Mouse (Mus musculus) spleen, adult 2 months (tissue): ENCODE measurements around the gene Hils1. TPM values are rescaled to one million over a fixed set of nuclear protein-coding genes. Genes with fewer than 3 reads are reported as not detected.

Experiments used
- DNase-seq, 2 experiments: peaks; one replicate each; pipeline versions ENCODE4 v3.0.0 to v3.0.0-alpha.2; 2012 to 2021; ENCODE audit warnings: low spot score in 2 of 2, low read depth in 1 of 2
- H3K27ac ChIP-seq: fragments of 200-500 bp; 2 replicates; pipeline ENCODE4 v1.5.1; 2012; ENCODE audit warnings: low read length, inconsistent platforms; ENCODE audit not compliant: insufficient read depth
- H3K27me3 ChIP-seq: fragments of 200-500 bp; 2 replicates; pipeline ENCODE4 v1.6.1; 2012; ENCODE audit warnings: mild to moderate bottlenecking, moderate library complexity, low read length, inconsistent platforms; ENCODE audit not compliant: control insufficient read depth, insufficient read depth
- H3K36me3 ChIP-seq: fragments of 200-500 bp; 2 replicates; pipeline ENCODE4 v1.6.1; 2012; ENCODE audit warnings: mild to moderate bottlenecking, low read length, inconsistent platforms; ENCODE audit not compliant: control insufficient read depth, insufficient read depth
- H3K4me1 ChIP-seq: fragments of 200-500 bp; 2 replicates; pipeline ENCODE4 v1.6.1; 2011; ENCODE audit warnings: inconsistent platforms; ENCODE audit not compliant: control insufficient read depth, insufficient read depth, insufficient read length
- H3K4me3 ChIP-seq: fragments of 200-500 bp; 2 replicates; pipeline ENCODE4 v1.5.1; 2011; ENCODE audit warnings: mild to moderate bottlenecking, inconsistent platforms; ENCODE audit not compliant: insufficient read depth, insufficient read length; ENCODE audit errors: extremely low read depth
- CTCF ChIP-seq: fragments of 200-500 bp; IDR thresholded peaks from 2 replicates; pipeline ENCODE4 v1.5.1; 2011; ENCODE audit warnings: mild to moderate bottlenecking, inconsistent platforms; ENCODE audit not compliant: insufficient read depth, insufficient read length, insufficient replicate concordance; ENCODE audit errors: extremely low read depth
- POLR2A ChIP-seq: fragments of 200-500 bp; IDR thresholded peaks from 2 replicates; pipeline ENCODE4 v1.6.1; 2011; ENCODE audit warnings: low read depth, low read length, inconsistent platforms
- WGBS: fragments of 180-500 bp; shearing (Covaris S2); methylation state at CpG from one replicate; pipeline ENCODE4 v1.1.7; 2018; 5-methylcytosine and 5-hydroxymethylcytosine counted together
- polyA plus RNA-seq: library from polyadenylated mRNA; depleted of rRNA; stranded (reverse); fragments of >200 nt; gene quantifications from 2 replicates; pipeline ENCODE4 v1.2.3, GENCODE M21; 2012

Gene Hils1
- polyA plus RNA-seq, 1 experiment, result not detected

- no peaks in the 10 kb centered on the region for H3K36me3 ChIP-seq
- TF ChIP-seq CTCF, result no peak
- no peak for TF ChIP-seq POLR2A
- no peak overlapping the region; the same call in 1 of the 2 replicates for H3K4me3 ChIP-seq
- 4% methylated on average over 15 of the region's 15 CpGs for WGBS
- no peaks in the 10 kb centered on the region; the same call in 1 of the 2 replicates for H3K4me1 ChIP-seq
- DNase-seq, result no peak
- peaks cover 2% of the 10 kb centered on the region for H3K27me3 ChIP-seq
- H3K27ac ChIP-seq, result no peak overlapping the region
These were observed 29.6 kb upstream of the Hils1 start for GRCm38 (mm10) chr11:94937787-94938186.

- no peak for DNase-seq
- Histone ChIP-seq H3K27me3 (peaks cover 2% of the 10 kb centered on the region), H3K4me1 (no peaks in the 10 kb centered on the region; the same call in 1 of the 2 replicates), H3K4me3 (no peak overlapping the region), H3K27ac (no peak overlapping the region), H3K36me3 (no peaks in the 10 kb centered on the region)
- TF ChIP-seq POLR2A (no peak), CTCF (no peak)
- 31% methylated on average over 9 of the region's 9 CpGs for WGBS
These were observed 29.1 kb upstream of the Hils1 start for GRCm38 (mm10) chr11:94938296-94938695.

- peak; percentile 12 to 51 for DNase-seq
- no peaks in the 10 kb centered on the region for H3K36me3 ChIP-seq
- H3K4me3 ChIP-seq, result no peak overlapping the region
- 19% methylated on average over 4 of the region's 4 CpGs for WGBS
- no peak overlapping the region for H3K27ac ChIP-seq
- peaks cover 2% of the 10 kb centered on the region for H3K27me3 ChIP-seq
- H3K4me1 ChIP-seq, result no peaks in the 10 kb centered on the region; the same call in 1 of the 2 replicates
- TF ChIP-seq CTCF (peak; percentile 82; the same call in 1 of the 2 replicates), POLR2A (no peak)
These were observed 28.1 kb upstream of the Hils1 start for GRCm38 (mm10) chr11:94939280-94939679.

- no peak for DNase-seq
- Histone ChIP-seq H3K4me3 (no peak overlapping the region), H3K4me1 (no peaks in the 10 kb centered on the region; the same call in 1 of the 2 replicates), H3K27ac (no peak overlapping the region), H3K27me3 (peaks cover 2% of the 10 kb centered on the region), H3K36me3 (no peaks in the 10 kb centered on the region)
- whole genome bisulfite sequencing, result 39% methylated on average over 9 of the region's 9 CpGs
- TF ChIP-seq POLR2A (no peak), CTCF (no peak)
These were observed 26.3 kb upstream of the Hils1 start for GRCm38 (mm10) chr11:94941121-94941520.

- no peak overlapping the region for H3K4me3 ChIP-seq
- no peaks in the 10 kb centered on the region; the same call in 1 of the 2 replicates for H3K4me1 ChIP-seq
- H3K36me3 ChIP-seq, result no peaks in the 10 kb centered on the region
- no peak overlapping the region for H3K27ac ChIP-seq
- TF ChIP-seq POLR2A (no peak), CTCF (no peak)
- WGBS, result 82% methylated on average over 8 of the region's 8 CpGs
- peaks cover under 1% of the 10 kb centered on the region; the same call in 1 of the 2 replicates for H3K27me3 ChIP-seq
- DNase-seq, result no peak
These were observed 25.6 kb upstream of the Hils1 start for GRCm38 (mm10) chr11:94941776-94942175.

GRCm38 (mm10) chr11:94942282-94943023, 24.9 kb upstream of the Hils1 start:
- H3K36me3 ChIP-seq, result no peaks in the 10 kb centered on the region
- 53% methylated on average over 13 of the region's 13 CpGs for WGBS
- no peaks in the 10 kb centered on the region; the same call in 1 of the 2 replicates for H3K4me1 ChIP-seq
- H3K27me3 ChIP-seq, result no peaks in the 10 kb centered on the region; the same call in 1 of the 2 replicates
- H3K4me3 ChIP-seq, result no peak overlapping the region
- no peak overlapping the region for H3K27ac ChIP-seq
- DNase-seq, result peak; percentile 9 to 18
- no peak for TF ChIP-seq POLR2A
- TF ChIP-seq CTCF, result no peak; the same call in 1 of the 2 replicates

- H3K27ac ChIP-seq, result no peak overlapping the region
- TF ChIP-seq CTCF (no peak), POLR2A (no peak)
- WGBS, result 77% methylated on average over 15 of the region's 15 CpGs
- H3K36me3 ChIP-seq, result no peaks in the 10 kb centered on the region
- no peaks in the 10 kb centered on the region; the same call in 1 of the 2 replicates for H3K27me3 ChIP-seq
- no peak for DNase-seq
- H3K4me3 ChIP-seq, result no peak overlapping the region
- H3K4me1 ChIP-seq, result no peaks in the 10 kb centered on the region
These were observed 24.3 kb upstream of the Hils1 start for GRCm38 (mm10) chr11:94943054-94943453.
